21 mouse cellular contexts compared by ENCODE assay signal in the genomic region with DNA sequence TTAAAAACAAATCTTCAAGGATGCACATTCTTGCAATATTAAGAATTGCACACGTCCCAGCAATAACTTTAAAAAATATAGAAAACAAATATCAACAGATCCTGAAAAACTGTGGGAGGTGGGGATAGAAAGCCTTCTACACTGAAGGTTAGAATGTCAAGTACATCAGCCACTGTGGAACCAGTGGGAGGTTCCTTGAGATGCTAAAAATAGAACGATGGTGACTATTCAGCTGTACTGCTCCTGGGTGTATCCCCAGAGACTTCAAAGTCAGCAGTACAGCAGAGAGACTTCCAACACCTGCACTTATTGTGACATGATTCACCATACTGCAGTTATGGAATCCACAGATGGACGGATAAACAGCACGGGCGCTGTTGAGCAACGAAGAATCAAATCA.
A peak's percentile ranks its signal among the peaks of the same experiment; 100 is the strongest.
DNase-seq lines count a peak whose midpoint lies in the region; ATAC-seq and TF ChIP-seq lines count a peak whose summit lies in the region.
"Had no signal": no experiment of that assay in that cellular context is flagged by ENCODE, and none has a peak within 500 bp of the region (broad histone marks: within the 10 kb centered on the region; RNA-seq: fewer than 3 reads in every experiment).

No protein-coding gene starts in this region.

- no peaks in the 10 kb centered on the region for H3K9me3 ChIP-seq in heart, embryonic 10.5 days
- H3K9me3 ChIP-seq in heart, postnatal 0 days (replicated peaks; ENCODE audit: control insufficient read depth, low read length) = no peaks in the 10 kb centered on the region
- no peaks in the 10 kb centered on the region for H3K9me3 ChIP-seq in heart, embryonic 12.5 days (replicated peaks)
- H3K9me3 ChIP-seq: embryonic facial prominence, embryonic 10.5 days; embryonic facial prominence, embryonic 12.5 days; forebrain, embryonic 15.5 days had no signal

- no peak for TF ChIP-seq CTCF in heart, adult 2 months (IDR thresholded peaks at IDR 0.05)
- no peak for TF ChIP-seq CTCF in heart, postnatal 0 days (IDR thresholded peaks at IDR 0.05; ENCODE audit: low read depth)

- no peak overlapping the region for H3K4me3 ChIP-seq in heart, embryonic 10.5 days
- H3K4me3 ChIP-seq in heart, adult 2 months = no peak overlapping the region
- no peak overlapping the region for H3K4me3 ChIP-seq in heart, postnatal 0 days (ENCODE audit: low read depth, low read length)
- no peak overlapping the region for H3K4me3 ChIP-seq in heart, embryonic 12.5 days
- H3K4me3 ChIP-seq: embryonic facial prominence, embryonic 10.5 days; embryonic facial prominence, embryonic 12.5 days; forebrain, embryonic 13.5 days; forebrain, embryonic 15.5 days had no signal

- peaks cover 17% of the 10 kb centered on the region for H3K4me1 ChIP-seq in heart, embryonic 10.5 days
- H3K4me1 ChIP-seq in heart, adult 2 months (ENCODE audit: control insufficient read depth, insufficient read depth, low read length) = peaks cover 2% of the 10 kb centered on the region; the same call in 1 of the 2 replicates
- peaks cover 13% of the 10 kb centered on the region for H3K4me1 ChIP-seq in heart, postnatal 0 days (ENCODE audit: control insufficient read depth, insufficient read depth)
- peaks cover 28% of the 10 kb centered on the region for H3K4me1 ChIP-seq in heart, embryonic 12.5 days (replicated peaks)

- no peak overlapping the region for H3K9ac ChIP-seq in heart, adult 2 months (ENCODE audit: low read depth, low read length)
- H3K9ac ChIP-seq in heart, postnatal 0 days (replicated peaks; ENCODE audit: low read depth, low read length) = no peak overlapping the region
- no peak overlapping the region for H3K9ac ChIP-seq in heart, embryonic 12.5 days
- H3K9ac ChIP-seq: embryonic facial prominence, embryonic 12.5 days; forebrain, embryonic 13.5 days; forebrain, embryonic 15.5 days; forebrain, postnatal 0 days had no signal

- H3K36me3 ChIP-seq in heart, embryonic 10.5 days = no peaks in the 10 kb centered on the region
- no peaks in the 10 kb centered on the region for H3K36me3 ChIP-seq in heart, adult 2 months (ENCODE audit: control insufficient read depth, insufficient read depth, low read length)
- no peaks in the 10 kb centered on the region for H3K36me3 ChIP-seq in heart, postnatal 0 days (replicated peaks; ENCODE audit: control insufficient read depth, insufficient read depth, low read length)
- no peaks in the 10 kb centered on the region for H3K36me3 ChIP-seq in heart, embryonic 12.5 days
- H3K36me3 ChIP-seq: embryonic facial prominence, embryonic 10.5 days; embryonic facial prominence, embryonic 12.5 days; forebrain, embryonic 15.5 days; G1E had no signal

- no peak for TF ChIP-seq POLR2A in heart, adult 2 months (IDR thresholded peaks at IDR 0.05; ENCODE audit: insufficient read depth, low read depth, low read length)

- no peak for DNase-seq in heart, embryonic 10.5 days (ENCODE audit: low spot score)
- DNase-seq in heart, adult 2 months = no peak
- peak; percentile 73 for DNase-seq in heart, postnatal 0 days (ENCODE audit: low spot score)
- no peak for DNase-seq in yolk sac, embryonic 10.5 days (ENCODE audit: low spot score)
- DNase-seq: adrenal gland, adult 8-10 months; adrenal gland, postnatal 14 days; adrenal gland, postnatal 36 days; cerebellum, adult 11-12 months; cerebellum, adult 2 months; cerebellum, adult 9-10 months; cerebellum, postnatal 10 days; cerebellum, postnatal 25 days; forebrain, postnatal 0 days had no signal

- H3K79me2 ChIP-seq in heart, adult 2 months (replicated peaks; ENCODE audit: control insufficient read depth, insufficient read depth, low read length) = no peaks in the 10 kb centered on the region

- no peak for ATAC-seq in heart, postnatal 0 days (ENCODE audit: insufficient read depth, low read depth)
- ATAC-seq in heart, embryonic 12.5 days (ENCODE audit: insufficient number of reproducible peaks, low FRiP score) = no peak
- ATAC-seq: activated CD4-positive, CD25-positive, alpha-beta regulatory T cell, adult 4 months; forebrain, embryonic 13.5 days; forebrain, embryonic 15.5 days; forebrain, postnatal 0 days; Patski had no signal

- WGBS in heart, embryonic 10.5 days = 81% methylated on average over 6 of the region's 6 CpGs
- 71% methylated on average over 6 of the region's 6 CpGs for WGBS in heart, adult 2 months
- WGBS in heart, postnatal 0 days = 58% methylated on average over 6 of the region's 6 CpGs
- 70% methylated on average over 6 of the region's 6 CpGs for WGBS in heart, embryonic 12.5 days

- H3K27ac ChIP-seq in heart, embryonic 10.5 days = 0 out of 2 replicates have a peak overlapping the region, but pooled peaks have one; percentile 31
- no peak overlapping the region for H3K27ac ChIP-seq in heart, adult 2 months
- H3K27ac ChIP-seq in heart, postnatal 0 days (ENCODE audit: low read depth) = no peak overlapping the region
- H3K27ac ChIP-seq in heart, embryonic 12.5 days (ENCODE audit: poor library complexity, severe bottlenecking) = no peak overlapping the region; the same call in 1 of the 2 replicates
- H3K27ac ChIP-seq: embryonic facial prominence, embryonic 10.5 days; embryonic facial prominence, embryonic 12.5 days; forebrain, embryonic 13.5 days; forebrain, embryonic 15.5 days had no signal

- no peak for TF ChIP-seq EP300 in heart, adult 2 months (IDR thresholded peaks at IDR 0.05; ENCODE audit: insufficient read depth, low read depth, low read length)
- TF ChIP-seq EP300 in heart, postnatal 0 days (IDR thresholded peaks at IDR 0.05; ENCODE audit: low read depth) = no peak

- intact Hi-C loops in heart, adult 2 months (cut with DNase I) = no loop called here

- H3K27me3 ChIP-seq in heart, embryonic 10.5 days (ENCODE audit: insufficient read depth, poor library complexity, severe bottlenecking) = no peaks in the 10 kb centered on the region
- no peaks in the 10 kb centered on the region for H3K27me3 ChIP-seq in heart, adult 2 months (ENCODE audit: control insufficient read depth, insufficient read depth, low read length)
- no peaks in the 10 kb centered on the region for H3K27me3 ChIP-seq in heart, postnatal 0 days (ENCODE audit: control insufficient read depth, insufficient read depth, low read length)
- H3K27me3 ChIP-seq in heart, embryonic 12.5 days (replicated peaks) = no peaks in the 10 kb centered on the region
- H3K27me3 ChIP-seq: embryonic facial prominence, embryonic 12.5 days; forebrain, embryonic 13.5 days; forebrain, embryonic 15.5 days; Patski had no signal

- H3K4me2 ChIP-seq in heart, postnatal 0 days (ENCODE audit: low read depth, low read length) = no peak overlapping the region
- no peak overlapping the region for H3K4me2 ChIP-seq in heart, embryonic 12.5 days
- H3K4me2 ChIP-seq: embryonic facial prominence, embryonic 12.5 days; forebrain, embryonic 13.5 days; forebrain, embryonic 15.5 days had no signal
